Mouse (Mus musculus) midbrain, embryonic 12.5 days (tissue): Measurements from ENCODE around the gene Osgepl1. TPM values are rescaled to one million over a fixed set of nuclear protein-coding genes. Genes with fewer than 3 reads are reported as not detected.
"Not testable (repeated sequence)": the region's sequence is repeated elsewhere in the genome, so short reads cannot be mapped to it uniquely, and the experiment has no call there.

ENCODE experiments used
- ATAC-seq: fragments of 200-750 bp; cut with Nextera tagmentation; 2 replicates; pipeline ENCODE4 v1.8.0; 2017; ENCODE audit warnings: low read depth, moderate TSS enrichment, moderate library complexity; ENCODE audit not compliant: low FRiP score
- H3K27ac ChIP-seq: fragments of 300-500 bp; sonication (generic); replicated peaks from 2 replicates; pipeline ENCODE4 v1.5.1; 2016; ENCODE audit warnings: mild to moderate bottlenecking
- H3K27me3 ChIP-seq: fragments of 300-500 bp; sonication (generic); 2 replicates; pipeline ENCODE4 v1.6.1; 2016; ENCODE audit warnings: mild to moderate bottlenecking
- H3K36me3 ChIP-seq: fragments of 300-500 bp; sonication (generic); 2 replicates; pipeline ENCODE4 v1.6.1; 2016
- H3K4me1 ChIP-seq: fragments of 300-500 bp; sonication (generic); 2 replicates; pipeline ENCODE4 v1.6.1; 2016
- H3K4me2 ChIP-seq: fragments of 300-500 bp; sonication (generic); replicated peaks from 2 replicates; pipeline ENCODE4 v1.6.1; 2016; ENCODE audit warnings: mild to moderate bottlenecking, moderate library complexity
- H3K4me3 ChIP-seq: fragments of 300-500 bp; sonication (generic); 2 replicates; pipeline ENCODE4 v1.5.1; 2016; ENCODE audit warnings: mild to moderate bottlenecking
- H3K9ac ChIP-seq: fragments of 300-500 bp; sonication (generic); replicated peaks from 2 replicates; pipeline ENCODE4 v1.6.1; 2016; ENCODE audit warnings: mild to moderate bottlenecking, moderate library complexity
- H3K9me3 ChIP-seq: fragments of 300-500 bp; sonication (generic); 2 replicates; pipeline ENCODE4 v1.6.1; 2016; ENCODE audit warnings: mild to moderate bottlenecking
- WGBS: fragments of 180-500 bp; shearing (Covaris S2); methylation state at CpG from one replicate; pipeline ENCODE4 v1.1.7; 2016; 5-methylcytosine and 5-hydroxymethylcytosine counted together
- polyA plus RNA-seq: library from polyadenylated mRNA; unstranded; fragments of >200 nt; fragmentation: Nextera tagmentation; extraction: Ambion mirVana; gene quantifications from 2 replicates; pipeline ENCODE4 v1.2.1, GENCODE M21; 2016

Osgepl1 gene
- polyA plus RNA-seq, result 28.3 and 31.6 TPM in 2 replicates

DNA sequence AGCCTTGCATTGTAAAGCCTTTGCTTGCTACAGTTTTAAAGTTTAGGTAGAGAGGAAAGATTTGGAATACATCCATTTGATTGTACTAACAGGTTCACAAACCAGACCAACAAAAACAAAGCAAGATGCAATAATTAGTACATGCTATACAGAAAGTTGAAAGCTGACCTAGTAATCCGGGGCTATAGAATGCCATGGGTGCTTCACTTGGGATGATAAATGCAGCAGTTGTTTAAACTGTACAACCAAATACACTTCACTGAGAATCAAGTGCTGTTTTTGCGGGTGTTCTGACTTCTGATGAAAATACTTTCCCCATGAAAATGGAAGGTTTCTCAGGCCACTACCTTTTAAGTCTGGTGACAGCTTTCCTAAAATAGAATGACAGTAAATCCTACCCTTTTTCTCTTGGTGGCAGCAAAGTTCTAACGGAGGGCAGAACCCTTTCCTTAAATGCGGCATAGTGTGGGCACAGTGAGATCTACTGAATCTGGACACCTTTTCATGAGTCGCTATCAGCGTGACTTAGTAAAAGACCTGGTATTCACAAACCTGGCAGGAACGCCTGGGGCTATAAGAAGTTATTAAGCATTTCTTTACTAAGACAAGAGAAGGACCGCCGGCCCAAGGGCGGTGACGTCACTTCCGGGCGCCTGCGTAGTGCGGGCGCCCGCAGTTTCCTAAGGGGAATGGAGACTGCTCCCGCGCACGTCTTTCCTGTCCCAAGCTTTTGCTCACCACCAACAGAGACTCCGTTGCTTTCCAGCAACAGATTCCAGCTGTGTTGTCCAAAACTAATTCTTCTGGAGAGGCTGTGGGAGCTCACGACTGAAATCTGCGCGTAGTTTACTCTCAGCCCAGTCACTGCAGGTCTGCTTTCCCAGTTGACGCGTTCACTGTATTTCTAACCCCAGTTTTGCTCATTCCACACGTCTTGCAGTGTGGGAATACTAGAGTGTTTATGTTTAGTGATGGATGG is at the start of gene Osgepl1:
Gene Osgepl1, plus strand, starts transcription at position 636 of the 979 bp plus-strand sequence.
- 2% methylated on average over 27 of the region's 27 CpGs for WGBS
- H3K36me3 ChIP-seq, result 0 out of 2 replicates have a peak, but pooled peaks cover 11% of the 10 kb centered on the region

DNA sequence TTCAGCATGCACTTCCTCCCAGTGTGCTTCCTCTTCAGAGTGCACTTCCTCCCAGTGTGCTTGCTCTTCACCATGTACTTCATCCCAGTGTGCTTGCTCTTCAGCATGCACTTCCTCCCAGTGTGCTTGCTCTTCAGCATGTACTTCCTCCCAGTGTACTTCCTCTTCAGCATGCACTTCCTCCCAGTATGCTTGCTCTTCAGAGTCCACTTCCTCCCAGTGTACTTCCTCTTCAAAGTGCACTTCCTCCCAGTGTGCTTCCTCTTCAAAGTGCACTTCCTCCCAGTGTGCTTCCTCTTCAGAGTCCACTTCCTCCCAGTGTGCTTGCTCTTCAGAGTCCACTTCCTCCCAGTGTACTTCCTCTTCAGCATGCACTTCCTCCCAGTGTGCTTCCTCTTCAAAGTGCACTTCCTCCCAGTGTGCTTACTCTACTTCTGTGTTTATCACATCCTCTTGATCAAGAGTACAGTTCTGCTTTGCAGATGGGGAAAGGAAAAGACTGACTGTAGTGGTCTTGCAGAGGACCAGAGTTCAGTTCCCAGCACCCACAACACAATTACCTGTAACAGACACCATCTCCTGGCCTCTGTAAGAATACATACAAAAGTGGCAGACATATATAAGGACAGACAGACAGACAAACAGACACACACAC is 48.3 kb upstream of the Osgepl1 start:
- H3K27ac ChIP-seq, H3K9me3 ChIP-seq, H3K9ac ChIP-seq, H3K4me1 ChIP-seq, H3K4me2 ChIP-seq, H3K4me3 ChIP-seq, H3K27me3 ChIP-seq, ATAC-seq, H3K36me3 ChIP-seq: not testable (repeated sequence)

More for the DNA sequence above, at the start of gene Osgepl1:
- peak within 1 kb of the TSS; percentile 62 for H3K4me2 ChIP-seq
- H3K4me3 ChIP-seq, result peak within 1 kb of the TSS; percentile 71
- peak; percentile 98 for ATAC-seq
- peak within 1 kb of the TSS; percentile 82 for H3K27ac ChIP-seq
- H3K9ac ChIP-seq, result peak within 1 kb of the TSS; percentile 80
- no peaks in the 10 kb centered on the region for H3K4me1 ChIP-seq
- H3K27me3 ChIP-seq, result no peaks in the 10 kb centered on the region
- no peaks in the 10 kb centered on the region for H3K9me3 ChIP-seq

DNA sequence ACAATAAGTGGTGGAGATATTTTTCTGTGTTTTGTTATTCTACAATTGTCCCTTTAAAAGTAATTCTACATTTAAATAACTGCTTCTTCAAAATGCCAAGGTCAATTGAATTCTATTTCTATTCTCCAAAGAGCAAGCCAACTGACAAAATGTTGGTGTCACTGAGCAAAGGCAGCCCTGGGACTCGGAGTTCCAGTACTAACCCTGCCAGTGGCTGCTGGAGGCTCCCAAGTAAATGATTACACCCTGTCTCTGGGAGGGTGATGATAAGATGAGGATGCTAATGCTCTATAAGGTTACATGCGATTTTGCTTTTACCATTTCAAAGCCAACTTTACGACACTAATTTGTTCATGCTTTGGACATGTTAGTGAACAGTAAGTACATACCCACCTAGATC is 43.5 kb upstream of the Osgepl1 start:
- Histone ChIP-seq H3K9me3 (no peaks in the 10 kb centered on the region), H3K27ac (no peak overlapping the region), H3K4me1 (no peaks in the 10 kb centered on the region), H3K36me3 (peaks cover 5% of the 10 kb centered on the region), H3K4me3 (no peak overlapping the region), H3K9ac (no peak overlapping the region), H3K27me3 (no peaks in the 10 kb centered on the region), H3K4me2 (no peak overlapping the region)
- WGBS, result 84% methylated on average over 3 of the region's 3 CpGs
- no peak for ATAC-seq

DNA sequence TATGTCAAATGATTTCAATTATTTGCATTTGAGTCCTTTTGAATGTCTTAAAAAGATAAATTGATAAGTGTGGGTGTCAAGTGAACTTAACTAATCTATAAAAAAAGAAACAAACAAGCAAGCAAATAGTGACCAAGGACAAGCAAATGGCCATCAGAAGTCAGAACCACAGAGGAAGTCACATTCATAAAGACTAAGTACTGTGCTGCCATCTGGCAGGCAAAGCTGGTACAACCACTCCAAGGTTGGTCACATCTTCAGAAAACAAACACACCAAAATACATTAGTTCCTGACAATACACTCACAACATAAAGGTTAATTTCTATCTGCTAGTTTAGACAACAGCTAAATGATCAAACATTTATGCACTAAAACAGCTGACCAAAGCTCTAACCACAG is 40.8 kb upstream of the Osgepl1 start:
- Histone ChIP-seq H3K4me1 (no peaks in the 10 kb centered on the region), H3K4me3 (no peak overlapping the region), H3K9me3 (no peaks in the 10 kb centered on the region), H3K9ac (no peak overlapping the region), H3K27ac (no peak overlapping the region), H3K36me3 (no peaks in the 10 kb centered on the region), H3K27me3 (no peaks in the 10 kb centered on the region), H3K4me2 (no peak overlapping the region)
- ATAC-seq, result no peak

DNA sequence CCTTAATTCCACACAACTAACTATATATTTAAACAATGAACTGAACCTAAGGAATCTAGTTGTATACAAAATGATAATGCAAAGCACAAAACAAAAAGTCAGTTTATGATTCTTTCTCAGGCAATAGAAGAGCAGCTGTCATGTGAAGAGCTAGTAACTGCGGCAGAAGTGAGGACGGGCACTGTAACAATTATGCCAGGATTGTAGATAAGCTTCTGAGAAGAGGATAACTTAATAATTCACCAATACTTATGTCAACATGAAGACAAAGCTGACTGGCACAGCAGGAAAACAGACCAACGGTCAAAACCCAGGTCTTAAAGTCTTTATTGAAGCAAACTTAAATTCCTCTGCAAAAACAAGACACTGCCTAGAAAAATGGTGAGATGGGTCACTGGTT is 22.2 kb upstream of the Osgepl1 start:
- Histone ChIP-seq H3K4me3 (no peak overlapping the region), H3K4me1 (peaks cover 3% of the 10 kb centered on the region; the same call in 1 of the 2 replicates), H3K27me3 (no peaks in the 10 kb centered on the region), H3K4me2 (no peak overlapping the region), H3K9me3 (no peaks in the 10 kb centered on the region), H3K27ac (no peak overlapping the region), H3K36me3 (no peaks in the 10 kb centered on the region), H3K9ac (no peak overlapping the region)
- WGBS, result 89% methylated on average over 3 of the region's 3 CpGs
- no peak for ATAC-seq

DNA sequence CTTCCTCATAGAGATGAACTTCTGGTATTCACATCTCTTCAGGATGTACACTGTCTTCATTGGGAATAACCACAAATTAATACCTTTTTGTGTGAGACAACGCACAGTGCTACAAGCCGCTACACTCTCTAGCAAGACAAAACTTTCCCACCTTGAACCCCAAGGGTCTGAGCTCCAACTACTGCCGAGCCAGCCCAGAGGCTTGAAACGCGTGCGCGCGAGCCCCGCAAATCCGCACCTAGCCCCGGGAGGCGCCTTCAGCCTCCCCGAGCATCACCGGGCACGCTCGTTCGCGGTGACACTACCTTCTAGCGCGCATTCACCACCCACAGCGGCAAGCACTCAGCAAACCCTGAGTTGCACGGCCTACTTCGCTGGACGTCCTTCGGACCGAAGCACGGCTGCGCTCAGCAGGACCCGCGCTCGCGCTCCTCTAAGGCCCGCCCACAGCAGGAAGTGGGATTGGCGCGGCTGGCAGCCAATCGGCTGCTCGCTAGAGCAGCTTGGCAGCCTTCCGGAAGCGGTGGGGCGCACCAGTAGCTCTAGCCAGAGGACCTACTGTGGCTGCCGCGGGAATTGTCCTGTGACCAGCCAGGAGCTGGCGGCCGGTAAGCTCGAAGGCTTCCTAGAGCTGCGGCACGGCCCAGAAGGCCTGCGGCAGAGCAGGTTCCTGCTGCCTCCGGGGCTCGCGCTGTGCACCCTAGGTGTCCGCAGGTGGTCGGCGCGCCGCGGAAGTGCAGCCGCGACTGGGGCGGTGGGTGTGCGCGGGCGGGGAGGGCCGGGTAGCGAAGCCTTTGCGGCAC is 16.6 kb upstream of the Osgepl1 start, which contains the start of the genes Pms1, Ormdl1 and Gm28778:
Gene Pms1, minus strand, starts transcription at position 438 of the 803 bp plus-strand sequence.
Gene Ormdl1, plus strand, starts transcription at position 515 of the 803 bp plus-strand sequence.
Gene Gm28778, plus strand, starts transcription at position 531 of the 803 bp plus-strand sequence.
- Histone ChIP-seq H3K4me3 (peak within 1 kb of the TSS; percentile 84), H3K4me1 (peaks cover 10% of the 10 kb centered on the region), H3K4me2 (peak within 1 kb of the TSS; percentile 64), H3K9ac (peak within 1 kb of the TSS; percentile 79), H3K27me3 (no peaks in the 10 kb centered on the region), H3K9me3 (no peaks in the 10 kb centered on the region), H3K27ac (peak within 1 kb of the TSS; percentile 88), H3K36me3 (0 out of 2 replicates have a peak, but pooled peaks cover 9% of the 10 kb centered on the region)
- WGBS, result under 1% methylated on average over 66 of the region's 66 CpGs
- ATAC-seq, result peak; percentile 100

DNA sequence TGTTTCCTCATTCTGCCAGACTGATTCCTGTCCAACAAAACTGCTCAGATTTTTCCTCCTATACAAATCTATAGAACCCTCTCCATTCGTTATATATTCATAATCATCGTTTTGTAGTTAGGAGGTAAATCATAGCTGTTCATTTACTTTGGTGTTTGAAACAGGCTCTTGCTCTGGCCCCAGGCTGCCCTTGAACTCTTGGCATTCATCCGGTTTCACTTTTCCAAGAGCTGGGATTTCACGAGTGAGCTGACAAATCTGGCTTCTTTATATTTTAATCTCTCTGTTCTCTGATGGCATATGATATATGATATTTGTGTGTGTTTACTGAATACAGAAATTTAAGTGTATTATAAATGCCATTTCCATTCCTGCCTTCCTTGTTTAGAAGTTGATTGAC is 12.9 kb upstream of the Osgepl1 start:
- no peak for ATAC-seq
- H3K4me3 ChIP-seq, result no peak overlapping the region
- H3K27me3 ChIP-seq, result no peaks in the 10 kb centered on the region
- H3K4me1 ChIP-seq, result peaks cover 10% of the 10 kb centered on the region
- WGBS, result 92% methylated on average over 4 of the region's 4 CpGs
- H3K9ac ChIP-seq, result no peak overlapping the region
- no peak overlapping the region for H3K4me2 ChIP-seq
- H3K27ac ChIP-seq, result no peak overlapping the region
- H3K9me3 ChIP-seq, result no peaks in the 10 kb centered on the region
- H3K36me3 ChIP-seq, result 0 out of 2 replicates have a peak, but pooled peaks cover 12% of the 10 kb centered on the region

DNA sequence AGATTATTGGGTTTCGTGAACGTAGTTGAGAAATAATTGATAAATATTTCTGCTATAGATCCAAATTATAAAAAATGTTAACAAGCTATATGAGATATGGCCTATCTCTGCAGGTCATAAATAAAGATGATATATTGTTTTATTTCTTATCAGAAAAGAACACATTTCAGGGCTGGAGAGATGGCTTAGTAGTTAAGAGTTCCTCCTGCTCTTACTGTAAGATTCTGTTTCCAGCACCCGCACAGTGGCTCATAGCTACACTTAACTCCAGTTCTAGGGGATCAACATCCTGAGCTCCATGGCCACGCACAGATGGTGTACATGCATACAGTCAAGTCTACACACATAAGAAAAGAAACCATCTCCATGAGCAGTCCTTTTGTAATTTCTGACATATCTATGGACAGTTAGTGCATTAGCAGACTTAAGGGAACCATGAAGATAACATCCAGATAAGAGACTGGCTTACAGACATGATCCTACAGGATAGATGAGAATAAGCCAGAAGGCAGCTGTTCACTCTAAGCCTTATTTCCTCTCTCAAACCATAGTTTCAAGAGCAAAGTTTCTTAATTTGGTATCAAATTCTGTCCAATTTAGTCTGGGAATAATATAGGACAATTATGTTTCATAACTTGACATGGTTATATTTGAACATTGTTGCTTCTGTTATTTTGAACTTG is 8.4 kb downstream of the Osgepl1 start:
- no peak for ATAC-seq
- H3K4me1 ChIP-seq, result no peaks in the 10 kb centered on the region
- no peak overlapping the region for H3K9ac ChIP-seq
- WGBS, result 95% methylated on average over 4 of the region's 4 CpGs
- H3K27me3 ChIP-seq, result no peaks in the 10 kb centered on the region
- H3K4me2 ChIP-seq, result no peak overlapping the region
- H3K36me3 ChIP-seq, result peaks cover 27% of the 10 kb centered on the region
- H3K4me3 ChIP-seq, result no peak overlapping the region
- H3K27ac ChIP-seq, result no peak overlapping the region
- H3K9me3 ChIP-seq, result no peaks in the 10 kb centered on the region

DNA sequence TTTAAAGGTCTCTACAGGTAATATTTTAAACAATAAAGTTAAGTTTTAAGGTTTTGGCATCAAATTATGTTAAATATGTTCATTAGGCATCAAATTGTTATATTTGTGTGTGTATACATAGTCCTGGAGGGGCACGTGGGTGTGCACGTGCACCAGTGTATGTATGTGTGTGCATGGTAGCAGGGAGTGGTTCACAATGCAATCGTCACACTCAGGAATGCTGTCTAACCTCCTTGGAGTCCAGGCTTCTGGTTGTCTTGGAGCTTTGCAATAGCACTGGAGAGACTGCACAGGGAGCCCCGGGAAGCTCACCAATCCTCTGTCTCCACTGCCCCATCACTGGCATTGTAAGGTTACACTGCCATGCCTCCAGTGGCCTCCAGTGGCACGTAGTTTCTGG is 9.8 kb downstream of the Osgepl1 start:
- no peaks in the 10 kb centered on the region for H3K9me3 ChIP-seq
- H3K9ac ChIP-seq, result no peak overlapping the region
- no peak overlapping the region for H3K27ac ChIP-seq
- 93% methylated on average over 5 of the region's 5 CpGs for WGBS
- peaks cover 19% of the 10 kb centered on the region for H3K36me3 ChIP-seq
- H3K4me1 ChIP-seq, result no peaks in the 10 kb centered on the region
- H3K27me3 ChIP-seq, result no peaks in the 10 kb centered on the region
- no peak overlapping the region for H3K4me2 ChIP-seq
- no peak overlapping the region for H3K4me3 ChIP-seq
- ATAC-seq, result no peak

DNA sequence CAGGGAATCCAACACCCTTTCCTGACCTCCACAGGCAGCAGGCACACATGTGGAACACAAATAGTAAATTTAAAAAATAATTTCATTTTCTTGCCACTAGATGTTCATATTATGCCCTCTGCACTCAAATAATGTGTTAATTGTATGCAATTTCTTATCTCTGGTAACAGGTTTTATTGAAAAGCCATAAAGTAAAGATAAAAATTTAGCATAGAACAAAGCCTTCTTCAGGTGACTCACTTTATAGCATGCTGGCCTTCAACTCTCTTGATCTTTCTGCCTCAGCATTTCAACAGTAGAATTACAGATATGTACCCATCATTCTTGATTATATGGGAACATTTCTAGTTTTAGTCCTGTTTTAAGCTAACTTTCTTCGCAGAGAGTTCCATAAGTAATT is 10.9 kb downstream of the Osgepl1 start:
- H3K4me2 ChIP-seq, result no peak overlapping the region
- no peak overlapping the region for H3K9ac ChIP-seq
- ATAC-seq, result no peak
- H3K4me3 ChIP-seq, result no peak overlapping the region
- H3K4me1 ChIP-seq, result no peaks in the 10 kb centered on the region
- no peak overlapping the region for H3K27ac ChIP-seq
- H3K27me3 ChIP-seq, result no peaks in the 10 kb centered on the region
- H3K9me3 ChIP-seq, result no peaks in the 10 kb centered on the region
- peaks cover 19% of the 10 kb centered on the region for H3K36me3 ChIP-seq
- 92% methylated on average over 1 of the region's 1 CpGs for WGBS

DNA sequence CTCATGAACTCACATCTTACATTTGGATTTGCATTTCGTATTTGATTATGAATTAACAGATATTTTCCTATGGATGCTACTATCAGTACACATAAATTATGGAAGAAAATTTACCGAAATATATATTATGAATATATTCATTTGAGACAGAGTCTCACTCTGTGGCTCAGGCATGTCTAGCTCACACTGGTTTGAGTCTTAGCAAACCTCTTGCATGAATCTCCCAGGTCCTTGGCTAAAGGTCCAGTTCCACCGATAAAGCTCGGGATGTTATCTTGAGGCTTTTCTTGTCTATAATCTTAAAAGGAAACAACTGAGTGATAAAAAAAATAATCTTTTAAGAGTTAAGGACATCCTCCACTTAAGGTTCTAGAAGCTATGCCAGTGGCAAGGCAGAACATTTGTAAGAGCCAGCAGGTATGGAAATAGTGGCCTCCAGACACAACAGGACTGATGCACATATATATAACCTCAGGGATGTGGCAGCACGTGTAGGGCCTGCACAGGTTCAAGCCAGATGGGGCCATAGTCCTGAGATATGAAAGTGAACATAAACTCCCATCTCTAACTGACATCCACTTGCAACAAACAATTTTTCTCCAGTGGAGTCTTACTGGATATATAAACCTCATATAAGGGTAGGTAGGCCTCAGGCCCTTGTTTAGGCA is 11.5 kb downstream of the Osgepl1 start:
- Histone ChIP-seq H3K4me3 (no peak overlapping the region), H3K27me3 (no peaks in the 10 kb centered on the region), H3K9ac (no peak overlapping the region), H3K4me1 (no peaks in the 10 kb centered on the region), H3K36me3 (peaks cover 19% of the 10 kb centered on the region), H3K4me2 (no peak overlapping the region), H3K27ac (no peak overlapping the region), H3K9me3 (no peaks in the 10 kb centered on the region)
- 95% methylated on average over 5 of the region's 5 CpGs for WGBS
- ATAC-seq, result no peak
